Mouse (Mus musculus) ovary, adult 18-20 months (tissue): Measurements from ENCODE around the gene Sergef.

Experiments used
- DNase-seq: peaks from one replicate; pipeline ENCODE4 v3.0.0; 2022; ENCODE audit warnings: low spot score, mixed read lengths

Sergef gene

DNA sequence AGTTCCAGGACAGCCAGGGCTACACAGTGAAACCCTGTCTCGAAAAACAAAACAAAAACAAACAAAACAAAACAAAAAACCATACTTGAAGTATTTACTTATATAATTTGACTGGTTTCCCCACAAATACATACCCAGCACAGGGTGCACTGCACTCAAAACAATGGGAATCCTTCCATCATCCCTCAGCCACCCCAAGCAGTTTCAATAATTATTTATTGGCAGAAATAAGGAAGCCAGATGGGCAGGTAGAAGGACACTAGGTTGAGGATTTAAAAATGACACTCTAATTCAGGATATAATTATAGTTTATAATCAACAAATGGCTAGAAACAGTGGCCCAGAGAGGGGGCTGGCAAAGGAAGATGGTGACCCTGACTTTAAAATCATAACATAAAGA is 99.0 kb downstream of the Sergef start:
- no peak for DNase-seq

- no peak for DNase-seq
Measured at GRCm38 (mm10) chr7:46536456-46537097, 103.0 kb downstream of the Sergef start.

GRCm38 (mm10) chr7:46535429-46535799 is 104.2 kb downstream of the Sergef start:
- no peak for DNase-seq

- no peak for DNase-seq
Measured at GRCm38 (mm10) chr7:46534767-46535428, 104.7 kb downstream of the Sergef start.

DNA sequence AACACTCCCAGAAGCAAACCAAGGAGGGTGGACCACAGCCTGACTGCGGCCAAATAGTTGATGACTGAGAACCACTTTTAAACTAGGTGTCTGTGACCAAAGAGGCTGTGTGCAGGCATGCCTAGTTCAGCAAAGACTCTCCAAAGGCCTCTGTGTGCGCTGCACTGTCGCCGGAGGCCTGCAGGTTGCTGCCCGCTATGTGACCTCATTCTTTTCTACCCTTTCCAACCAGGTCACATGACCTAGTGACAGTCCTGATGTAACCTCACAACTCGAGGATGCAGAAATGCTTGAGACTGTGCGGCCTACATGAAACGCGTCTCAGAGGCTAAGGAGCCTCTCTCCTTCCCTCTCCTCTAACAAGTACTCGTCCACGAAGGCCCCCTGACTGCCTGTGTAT is 106.1 kb downstream of the Sergef start:
- DNase-seq: no peak

DNA sequence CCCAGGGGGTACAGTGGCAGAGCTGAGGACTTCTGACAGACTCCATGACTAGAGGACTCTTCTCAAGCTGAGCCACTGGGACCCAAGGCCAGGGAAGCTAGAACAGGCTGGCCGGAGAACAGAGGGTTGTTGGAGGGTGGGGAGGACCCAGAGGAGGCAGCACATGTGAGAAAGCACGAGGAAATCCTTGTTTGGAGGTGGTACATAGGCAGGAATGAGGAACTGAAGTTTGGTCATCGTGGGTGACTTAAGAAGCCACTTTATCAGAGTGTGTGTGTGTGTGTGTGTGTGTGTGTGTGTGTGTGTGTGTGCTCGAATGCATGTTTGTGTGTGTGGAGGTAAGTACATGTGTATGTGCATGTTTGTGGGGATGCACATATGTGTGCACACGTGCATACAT is 108.3 kb downstream of the Sergef start:
- DNase-seq: no peak

- DNase-seq: no peak
Measured at GRCm38 (mm10) chr7:46529930-46530329, 109.7 kb downstream of the Sergef start.

DNA sequence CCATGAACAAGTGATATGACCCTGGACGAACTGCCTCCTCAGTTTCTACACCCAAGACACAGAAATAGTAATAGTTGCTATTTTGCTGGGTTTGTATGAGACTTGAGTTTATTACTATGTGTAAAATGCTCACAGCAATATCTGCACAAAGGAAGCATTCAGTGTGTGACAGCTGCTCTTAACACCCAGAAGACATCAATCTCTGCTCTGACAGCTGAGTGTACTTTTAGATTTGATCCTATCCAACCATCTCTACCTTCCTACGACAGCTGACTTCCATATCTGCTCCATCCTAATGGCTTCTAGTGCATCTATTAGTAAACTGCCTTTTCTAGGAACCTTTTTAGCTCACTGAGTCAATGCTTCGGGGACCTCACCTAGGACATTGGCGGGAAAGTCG is 110.3 kb downstream of the Sergef start:
- no peak for DNase-seq

- DNase-seq: no peak
Measured at GRCm38 (mm10) chr7:46526665-46527154, 112.9 kb downstream of the Sergef start.

DNA sequence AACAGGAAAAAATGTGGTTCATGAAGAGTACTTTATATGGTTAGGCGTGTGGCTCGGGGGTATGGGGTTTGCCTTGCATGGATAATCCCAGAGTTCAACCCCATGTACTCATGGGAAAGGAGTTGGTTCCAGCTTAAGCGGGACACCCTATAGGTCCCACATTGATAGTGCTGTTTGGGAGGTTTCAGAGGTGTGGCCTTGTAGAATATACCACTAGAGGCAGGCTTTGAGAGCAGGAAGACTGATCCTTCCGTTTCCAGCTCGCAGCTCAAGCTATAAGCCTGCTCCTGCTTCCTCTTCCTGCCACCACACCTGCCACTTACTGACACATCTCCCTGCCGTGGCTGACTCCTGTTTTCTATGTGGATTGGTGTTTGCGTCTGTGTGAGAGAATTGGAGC is 116.4 kb downstream of the Sergef start:
- DNase-seq: no peak

GRCm38 (mm10) chr7:46521794-46522193 is 117.8 kb downstream of the Sergef start:
- DNase-seq: no peak

DNA sequence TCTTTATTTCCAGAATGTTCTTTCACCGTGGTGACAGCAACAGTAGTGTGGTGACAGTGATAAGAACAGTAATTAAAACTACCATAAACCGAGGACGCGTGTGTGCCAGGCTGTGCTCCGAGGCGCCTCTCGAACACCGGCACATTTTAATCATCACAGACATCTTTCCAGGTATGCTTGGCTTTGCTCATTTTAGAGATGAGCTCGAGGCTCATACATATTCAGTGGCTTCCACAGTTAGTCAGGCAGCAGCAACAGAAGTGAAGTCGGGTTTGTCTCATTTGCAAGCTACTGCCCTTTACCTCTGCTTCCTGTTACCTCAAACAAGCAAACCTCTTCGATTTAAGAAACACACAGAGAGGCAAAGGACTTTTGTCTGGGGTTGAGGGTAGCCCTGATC is 120.5 kb downstream of the Sergef start:
- DNase-seq: no peak

DNA sequence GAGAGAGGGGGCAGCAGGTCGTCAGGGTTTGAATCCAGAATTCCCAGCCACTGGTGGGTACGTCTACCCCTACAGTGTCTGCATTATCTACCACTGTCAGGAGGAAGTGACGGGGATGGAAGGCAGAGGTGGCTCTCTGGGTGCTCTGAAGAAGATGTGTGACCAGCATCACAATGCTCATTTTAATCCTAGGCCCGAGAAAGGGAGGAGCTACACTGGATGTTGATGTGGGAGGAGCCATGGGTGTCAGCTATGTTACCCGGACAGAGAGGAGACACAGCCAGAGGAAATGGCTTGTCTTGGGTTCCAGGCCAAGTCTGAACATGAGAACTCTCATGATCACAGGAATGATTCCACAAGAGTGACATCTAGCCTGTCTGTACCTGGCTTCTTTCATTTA is 122.4 kb downstream of the Sergef start:
- no peak for DNase-seq

- no peak for DNase-seq
Measured at GRCm38 (mm10) chr7:46515960-46516359, 123.6 kb downstream of the Sergef start.

DNA sequence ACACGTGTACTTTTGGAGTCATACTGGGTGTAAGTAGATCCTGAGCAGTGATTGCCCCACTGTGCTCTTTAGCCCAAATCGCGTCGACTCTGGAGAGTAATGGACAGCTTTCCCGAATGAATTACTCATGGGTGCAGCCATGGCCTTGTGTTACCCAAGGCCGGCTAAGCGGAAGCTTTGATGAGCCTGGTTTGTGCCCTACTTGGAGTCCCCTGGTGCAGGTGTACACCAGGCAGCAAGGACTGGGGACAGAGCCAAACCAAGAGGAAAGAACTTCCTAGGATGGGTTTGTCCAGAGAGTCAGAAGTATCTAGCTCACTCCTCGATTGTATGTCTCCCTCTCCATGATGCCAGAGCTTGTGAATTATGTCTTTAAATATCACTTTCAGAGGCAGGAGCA is 124.6 kb downstream of the Sergef start:
- DNase-seq: no peak

- DNase-seq: no peak
Measured at GRCm38 (mm10) chr7:46513562-46513961, 126.0 kb downstream of the Sergef start.

DNA sequence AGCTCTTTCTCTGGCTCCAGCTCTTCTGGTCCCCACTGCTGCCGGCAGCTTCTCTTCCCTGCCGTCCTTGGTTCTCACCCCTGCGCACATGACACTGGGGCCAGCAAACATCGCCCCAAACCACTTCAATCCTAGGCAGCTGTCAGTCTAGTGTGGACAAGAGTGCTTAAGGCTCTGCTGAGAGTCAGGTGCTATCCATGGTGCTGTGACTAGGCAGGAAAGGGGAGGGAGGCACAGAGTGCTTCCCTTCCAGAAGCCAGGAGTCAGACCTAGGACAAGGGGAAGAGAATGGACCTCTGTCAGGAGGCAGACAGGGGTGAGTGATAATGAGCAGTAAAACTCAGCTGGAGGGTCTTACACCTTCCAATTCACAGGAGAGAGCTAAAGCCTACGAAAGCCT is 126.8 kb downstream of the Sergef start:
- no peak for DNase-seq

GRCm38 (mm10) chr7:46510806-46511205 is 128.8 kb downstream of the Sergef start:
- no peak for DNase-seq

GRCm38 (mm10) chr7:46509391-46510310 is 130.0 kb downstream of the Sergef start:
- DNase-seq: no peak

DNA sequence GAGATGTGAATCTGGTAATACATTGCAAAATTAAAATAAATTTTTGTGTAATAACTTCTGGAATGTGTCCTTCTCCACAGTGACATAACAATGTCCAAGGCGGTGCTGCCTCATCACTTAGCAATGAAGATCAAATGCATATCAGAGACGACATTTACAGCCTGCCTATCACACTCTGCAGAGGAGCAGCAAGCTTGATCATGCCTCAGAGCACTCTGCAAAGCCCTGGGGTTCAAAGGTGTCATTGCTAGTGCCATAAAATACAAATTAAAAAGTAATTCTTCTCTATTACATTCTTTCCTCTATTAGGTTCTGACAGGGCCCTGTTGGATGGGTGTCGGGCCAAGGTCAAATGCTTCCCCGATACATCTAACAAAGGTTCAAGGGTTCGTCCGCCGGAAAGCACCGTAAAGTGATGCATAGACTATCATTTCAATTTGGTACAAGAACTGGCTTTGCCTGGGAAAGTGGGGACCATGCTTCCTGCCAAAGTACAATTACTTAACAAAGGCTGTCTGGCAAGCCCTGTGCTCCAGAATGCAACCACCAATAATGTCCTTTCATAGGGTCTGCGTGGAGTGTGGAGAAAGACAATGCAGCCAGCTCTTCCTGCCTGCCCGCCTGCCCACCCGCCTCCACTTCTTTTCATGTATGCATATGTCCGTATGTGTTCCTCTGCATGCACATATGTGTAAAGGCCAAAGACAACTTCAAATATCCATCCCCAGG is 130.9 kb downstream of the Sergef start:
- no peak for DNase-seq

DNA sequence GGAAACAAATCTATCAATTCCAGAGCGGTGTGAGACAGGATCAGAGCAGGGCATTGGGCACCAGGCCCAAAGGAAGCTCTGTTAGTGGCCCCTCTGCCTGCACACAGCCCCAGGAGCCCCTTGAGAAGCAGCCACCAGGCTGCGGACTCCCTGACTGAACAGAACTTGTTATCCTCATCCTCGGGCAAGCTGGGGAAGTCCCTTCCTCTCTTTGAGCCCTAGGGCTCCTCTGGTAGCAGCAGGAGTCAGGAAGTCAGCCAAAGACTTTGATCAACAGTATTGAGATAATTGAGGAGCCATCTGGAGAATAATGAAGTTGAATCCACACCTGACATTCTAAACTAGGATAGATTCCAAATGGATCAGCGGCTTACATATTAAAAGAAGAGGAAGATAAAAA is 135.4 kb downstream of the Sergef start:
- DNase-seq: no peak

DNA sequence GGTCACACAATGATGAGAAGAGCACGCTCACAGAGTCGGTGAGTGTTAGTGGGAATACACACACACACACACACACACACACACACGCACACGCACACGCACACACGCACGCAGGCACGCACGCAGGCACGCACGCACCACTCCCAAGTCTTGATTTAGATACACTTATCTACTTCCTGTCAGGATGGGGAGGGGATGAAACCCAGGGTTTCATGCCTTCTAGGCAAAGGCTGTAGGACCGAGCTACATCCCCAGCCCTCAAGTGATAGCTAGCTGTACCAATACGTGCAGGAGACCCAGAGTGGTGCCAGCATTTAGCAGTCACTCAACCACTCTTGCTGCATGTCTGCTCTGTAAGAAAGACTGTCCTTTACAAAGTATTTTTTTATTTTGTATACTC is 137.0 kb downstream of the Sergef start:
- no peak for DNase-seq
